Mouse (Mus musculus) heart, embryonic 14.5 days (tissue): Measurements from ENCODE around the gene Gm17402. TPM values are rescaled to one million over a fixed set of nuclear protein-coding genes. Genes with fewer than 3 reads are reported as not detected.

Experiments used
- ATAC-seq: fragments of 200-750 bp; cut with Nextera tagmentation; 2 replicates; pipeline ENCODE4 v1.8.0; 2017; ENCODE audit warnings: low read depth, moderate TSS enrichment; ENCODE audit not compliant: insufficient number of reproducible peaks, insufficient read depth, low FRiP score
- H3K27ac ChIP-seq, 2 experiments: fragments of 200-500 bp in 1 of 2; fragments of 300-500 bp in 1 of 2; sonication (generic) in 1 of 2; replicated peaks in 1 of 2; 2 replicates each; pipeline ENCODE4 v1.5.1; 2012 to 2014; ENCODE audit warnings: low read depth in 2 of 2, low read length in 2 of 2, control low read depth in 1 of 2, mild to moderate bottlenecking in 1 of 2, mixed read lengths in 1 of 2; ENCODE audit not compliant: control insufficient read depth in 1 of 2, insufficient read depth in 1 of 2
- H3K27me3 ChIP-seq: fragments of 300-500 bp; sonication (generic); 2 replicates; pipeline ENCODE4 v1.6.1; 2014; ENCODE audit warnings: mild to moderate bottlenecking, low read length, control low read depth; ENCODE audit not compliant: control insufficient read depth, insufficient read depth
- H3K36me3 ChIP-seq: fragments of 300-500 bp; sonication (generic); 2 replicates; pipeline ENCODE4 v1.6.1; 2014; ENCODE audit warnings: mild to moderate bottlenecking, control low read depth, low read length, mixed read lengths; ENCODE audit not compliant: control insufficient read depth, insufficient read depth
- H3K4me1 ChIP-seq, 2 experiments: fragments of 200-500 bp in 1 of 2; fragments of 300-500 bp in 1 of 2; sonication (generic) in 1 of 2; 2 replicates each; pipeline ENCODE4 v1.6.1; 2012 to 2014; ENCODE audit warnings: low read length in 2 of 2, control low read depth in 1 of 2, mixed read lengths in 1 of 2; ENCODE audit not compliant: control insufficient read depth in 2 of 2, insufficient read depth in 2 of 2
- H3K4me2 ChIP-seq: fragments of 300-500 bp; sonication (generic); 2 replicates; pipeline ENCODE4 v1.6.1; 2014; ENCODE audit warnings: mild to moderate bottlenecking, low read length
- H3K4me3 ChIP-seq, 2 experiments: fragments of 200-500 bp in 1 of 2; fragments of 300-500 bp in 1 of 2; sonication (generic) in 1 of 2; 2 replicates each; pipeline ENCODE4 v1.5.1; 2012 to 2014; ENCODE audit warnings: low read length in 2 of 2, mild to moderate bottlenecking in 2 of 2, control low read depth in 1 of 2, low read depth in 1 of 2, moderate library complexity in 1 of 2; ENCODE audit not compliant: control insufficient read depth in 1 of 2, insufficient read depth in 1 of 2
- H3K9ac ChIP-seq: fragments of 300-500 bp; sonication (generic); 2 replicates; pipeline ENCODE4 v1.6.1; 2014; ENCODE audit warnings: mild to moderate bottlenecking, low read length
- H3K9me3 ChIP-seq: fragments of 300-500 bp; sonication (generic); 2 replicates; pipeline ENCODE4 v1.6.1; 2016; ENCODE audit warnings: low read length, control low read depth; ENCODE audit not compliant: control insufficient read depth
- WGBS: fragments of 180-500 bp; shearing (Covaris S2); extraction: QIAGEN DNeasy Blood & Tissue Kit; methylation state at CpG from one replicate; pipeline ENCODE4 v1.1.7; 2014; 5-methylcytosine and 5-hydroxymethylcytosine counted together
- polyA plus RNA-seq: library from polyadenylated mRNA; unstranded; fragments of >200 nt; fragmentation: Nextera tagmentation; extraction: Ambion mirVana; gene quantifications from 2 replicates; pipeline ENCODE4 v1.2.1, GENCODE M21; 2014

Gene Gm17402
- polyA plus RNA-seq, 1 experiment from 2014 or later, result not detected

GRCm38 (mm10) chr3:67344599-67344998 lies 30.4 kb downstream of the Gm17402 start:
- H3K36me3 ChIP-seq, result no peaks in the 10 kb centered on the region
- H3K27me3 ChIP-seq, result no peaks in the 10 kb centered on the region
- H3K4me1 ChIP-seq, result no peaks in the 10 kb centered on the region
- WGBS, result 10% methylated on average over 2 of the region's 2 CpGs
- no peak overlapping the region for H3K9ac ChIP-seq
- H3K4me3 ChIP-seq, result no peak overlapping the region
- no peaks in the 10 kb centered on the region for H3K9me3 ChIP-seq
- no peak overlapping the region for H3K27ac ChIP-seq
- no peak overlapping the region for H3K4me2 ChIP-seq
- ATAC-seq, result no peak

- Histone ChIP-seq H3K27me3 (no peaks in the 10 kb centered on the region), H3K9me3 (no peaks in the 10 kb centered on the region), H3K4me1 (no peaks in the 10 kb centered on the region), H3K4me2 (no peak overlapping the region), H3K27ac (no peak overlapping the region), H3K4me3 (no peak overlapping the region), H3K36me3 (no peaks in the 10 kb centered on the region), H3K9ac (no peak overlapping the region)
- WGBS, result 61% methylated on average over 5 of the region's 5 CpGs
- no peak for ATAC-seq
Observed at GRCm38 (mm10) chr3:67343004-67343662, 31.8 kb downstream of the Gm17402 start.

- Histone ChIP-seq H3K4me3 (no peak overlapping the region), H3K4me2 (no peak overlapping the region), H3K36me3 (no peaks in the 10 kb centered on the region), H3K27ac (no peak overlapping the region), H3K4me1 (no peaks in the 10 kb centered on the region), H3K9me3 (no peaks in the 10 kb centered on the region), H3K9ac (no peak overlapping the region), H3K27me3 (no peaks in the 10 kb centered on the region)
- ATAC-seq, result no peak
- 71% methylated on average over 7 of the region's 7 CpGs for WGBS
Observed at GRCm38 (mm10) chr3:67340921-67341320, 34.0 kb downstream of the Gm17402 start.

- WGBS, result 57% methylated on average over 3 of the region's 3 CpGs
- H3K4me3 ChIP-seq, result no peak overlapping the region
- ATAC-seq, result no peak
- no peak overlapping the region for H3K9ac ChIP-seq
- no peaks in the 10 kb centered on the region for H3K36me3 ChIP-seq
- H3K4me2 ChIP-seq, result no peak overlapping the region
- H3K27me3 ChIP-seq, result no peaks in the 10 kb centered on the region
- no peaks in the 10 kb centered on the region for H3K9me3 ChIP-seq
- no peak overlapping the region for H3K27ac ChIP-seq
- no peaks in the 10 kb centered on the region for H3K4me1 ChIP-seq
Observed at GRCm38 (mm10) chr3:67339558-67339957, 35.4 kb downstream of the Gm17402 start.

- ATAC-seq, result no peak
- H3K4me1 ChIP-seq, result no peaks in the 10 kb centered on the region
- no peaks in the 10 kb centered on the region for H3K27me3 ChIP-seq
- 73% methylated on average over 4 of the region's 4 CpGs for WGBS
- H3K4me2 ChIP-seq, result no peak overlapping the region
- H3K4me3 ChIP-seq, result no peak overlapping the region
- no peak overlapping the region for H3K27ac ChIP-seq
- no peak overlapping the region for H3K9ac ChIP-seq
- H3K9me3 ChIP-seq, result no peaks in the 10 kb centered on the region
- no peaks in the 10 kb centered on the region for H3K36me3 ChIP-seq
Observed at GRCm38 (mm10) chr3:67322422-67322821, 52.5 kb downstream of the Gm17402 start.

Other genes with a start within 250 kb of the Gm17402 start
- gene Mlf1, start 1.1 kb downstream of the Gm17402 start, polyA plus RNA-seq, result 361 and 378 TPM in 2 replicates
- gene Gfm1, start 54.9 kb upstream of the Gm17402 start, polyA plus RNA-seq, result 117 and 123 TPM in 2 replicates
- 79.8 and 96.9 TPM in 2 replicates for gene Lxn, start 88.8 kb upstream of the Gm17402 start, polyA plus RNA-seq
- 1.5 and 1.7 TPM in 2 replicates for gene Rarres1, start 140.4 kb upstream of the Gm17402 start, polyA plus RNA-seq
- gene Mfsd1, start 207.6 kb upstream of the Gm17402 start, polyA plus RNA-seq, result 42.7 and 46.2 TPM in 2 replicates